Mouse (Mus musculus): ENCODE measurements around the gene Hmga2. TPM values are rescaled to one million over a fixed set of nuclear protein-coding genes. Genes with fewer than 3 reads are reported as not detected.
A peak's percentile ranks its signal among the peaks of the same experiment; 100 is the strongest.

The Hmga2 gene
- total and polyA plus RNA-seq, 3 experiments, result 0.15 TPM; not detected in 2

DNA sequence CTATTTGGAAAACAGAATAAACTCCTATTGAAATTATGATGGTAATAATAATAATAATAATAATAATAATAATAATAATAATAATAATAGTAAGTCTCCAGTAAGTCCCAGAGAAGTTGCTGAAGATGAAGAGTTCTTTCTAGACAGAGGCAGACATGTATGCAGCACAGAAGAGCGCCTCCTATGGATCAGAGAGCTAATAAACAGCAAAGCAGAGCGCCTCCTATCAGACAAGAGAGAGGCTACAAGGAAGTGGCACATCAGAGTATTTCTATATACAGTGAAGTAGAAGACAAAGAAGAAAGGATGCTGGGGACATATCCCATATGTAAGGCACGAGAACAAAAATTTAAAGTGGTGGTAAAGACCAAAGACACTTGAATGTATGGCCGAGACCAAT lies 70.9 kb downstream of the Hmga2 start:
- no peaks in the 10 kb centered on the region for H3K4me1 ChIP-seq (ENCODE audit: control insufficient read depth in 1 of 2, insufficient read depth in 2 of 2, low read length in 2 of 2)
- H3K4me3 ChIP-seq (ENCODE audit: control insufficient read depth in 1 of 2, insufficient read depth in 1 of 2, low read depth in 2 of 2, low read length in 2 of 2), result no peak overlapping the region
- no peak overlapping the region for H3K27ac ChIP-seq (ENCODE audit: control insufficient read depth, low read depth, low read length)
- no peaks in the 10 kb centered on the region for H3K27me3 ChIP-seq (ENCODE audit: control insufficient read depth in 1 of 2, insufficient read depth in 2 of 2, low read length in 2 of 2)
- DNase-seq (ENCODE audit: low read depth, low spot score), result no peak
- H3K9me3 ChIP-seq (replicated peaks; ENCODE audit: insufficient read depth, low read length), result no peaks in the 10 kb centered on the region
- TF ChIP-seq CTCF (IDR thresholded peaks at IDR 0.05 in 2 of 3, conservative IDR thresholded peaks at IDR 0.05 in 1 of 3; ENCODE audit: control insufficient read depth in 1 of 3, insufficient read depth in 1 of 3, low read depth in 2 of 3, low read length in 3 of 3, poor library complexity in 1 of 3, severe bottlenecking in 1 of 3) (peak in 2 of 3 experiments; percentile 5 to 60; a peak in 2 of 6 replicates), POLR2AphosphoS2 (IDR thresholded peaks at IDR 0.05; ENCODE audit: low read length) (no peak), ZMIZ1 (IDR thresholded peaks at IDR 0.05; ENCODE audit: low read depth, low read length) (no peak), TAL1 (IDR thresholded peaks at IDR 0.05; ENCODE audit: low read length) (no peak), HCFC1 (IDR thresholded peaks at IDR 0.05; ENCODE audit: low read depth, low read length) (no peak), MXI1 (IDR thresholded peaks at IDR 0.05; ENCODE audit: low read depth, low read length) (no peak), NELFE (IDR thresholded peaks at IDR 0.05; ENCODE audit: low read depth, low read length) (no peak), BHLHE40 (IDR thresholded peaks at IDR 0.05; ENCODE audit: borderline replicate concordance, low read depth, low read length) (no peak)
- no peaks in the 10 kb centered on the region for H3K36me3 ChIP-seq (ENCODE audit: control insufficient read depth in 1 of 2, insufficient read depth in 2 of 2, low read length in 2 of 2)
- H3K9ac ChIP-seq (ENCODE audit: control insufficient read depth, low read depth, low read length, poor library complexity, severe bottlenecking), result no peak overlapping the region
- no peaks in the 10 kb centered on the region for H3K79me2 ChIP-seq (ENCODE audit: control insufficient read depth, insufficient read depth, low read length, poor library complexity)

DNA sequence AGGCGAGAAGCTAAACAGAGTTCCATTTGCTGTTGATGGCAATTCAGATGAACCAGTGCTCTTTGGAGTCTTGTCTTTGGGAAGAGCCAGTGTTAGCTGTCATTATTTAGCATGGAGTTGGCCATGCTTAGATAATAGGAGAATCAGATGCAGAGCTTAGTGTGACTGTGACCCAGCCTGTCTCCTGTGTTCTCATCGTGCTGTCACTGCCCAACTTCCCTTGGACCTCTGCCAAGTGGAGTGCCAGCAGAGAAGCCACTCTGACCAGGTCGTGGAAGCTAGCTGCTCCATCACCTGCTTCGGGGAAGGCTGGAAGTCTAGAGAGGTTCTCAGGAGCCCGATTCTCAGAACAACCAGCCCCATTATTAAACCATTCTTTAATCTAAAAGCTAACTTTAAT lies 73.3 kb downstream of the Hmga2 start:
- Histone ChIP-seq H3K27ac (ENCODE audit: control insufficient read depth, low read depth, low read length) (no peak overlapping the region), H3K4me1 (ENCODE audit: control insufficient read depth in 1 of 2, insufficient read depth in 2 of 2, low read length in 2 of 2) (no peaks in the 10 kb centered on the region), H3K9ac (ENCODE audit: control insufficient read depth, low read depth, low read length, poor library complexity, severe bottlenecking) (no peak overlapping the region), H3K27me3 (ENCODE audit: control insufficient read depth in 1 of 2, insufficient read depth in 2 of 2, low read length in 2 of 2) (no peaks in the 10 kb centered on the region), H3K4me3 (ENCODE audit: control insufficient read depth in 1 of 2, insufficient read depth in 1 of 2, low read depth in 2 of 2, low read length in 2 of 2) (no peak overlapping the region), H3K79me2 (ENCODE audit: control insufficient read depth, insufficient read depth, low read length, poor library complexity) (no peaks in the 10 kb centered on the region), H3K36me3 (ENCODE audit: control insufficient read depth in 1 of 2, insufficient read depth in 2 of 2, low read length in 2 of 2) (no peaks in the 10 kb centered on the region), H3K9me3 (replicated peaks; ENCODE audit: insufficient read depth, low read length) (no peaks in the 10 kb centered on the region)
- no peak for TF ChIP-seq POLR2AphosphoS2 (IDR thresholded peaks at IDR 0.05; ENCODE audit: low read length)
- no peak for TF ChIP-seq ZKSCAN1 (IDR thresholded peaks at IDR 0.05; ENCODE audit: low read depth, low read length)
- no peak for TF ChIP-seq RCOR1 (IDR thresholded peaks at IDR 0.05; ENCODE audit: low read depth, low read length)
- TF ChIP-seq TBP (IDR thresholded peaks at IDR 0.05; ENCODE audit: low read depth, low read length), result no peak
- DNase-seq (ENCODE audit: low read depth, low spot score), result no peak

DNA sequence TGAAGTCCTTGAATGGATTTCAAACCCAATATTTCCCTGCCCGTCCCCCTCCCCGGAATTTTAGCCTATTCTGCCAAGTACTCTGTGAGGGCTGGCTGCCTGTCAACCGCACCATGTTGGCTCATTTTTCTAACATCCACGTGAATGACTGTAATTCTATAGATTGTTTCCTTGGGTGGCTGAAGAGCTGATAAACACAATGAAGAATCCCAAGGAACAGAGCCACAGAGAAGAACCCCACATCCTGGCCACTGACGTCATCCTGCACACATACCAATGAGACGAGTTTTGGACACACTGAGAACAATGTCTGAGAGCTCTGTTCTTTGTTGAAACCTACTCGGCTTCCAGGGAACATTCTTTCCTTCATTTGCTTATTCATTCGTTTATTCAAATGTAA lies 74.5 kb downstream of the Hmga2 start:
- Histone ChIP-seq H3K27ac (ENCODE audit: control insufficient read depth, low read depth, low read length) (no peak overlapping the region), H3K36me3 (ENCODE audit: control insufficient read depth in 1 of 2, insufficient read depth in 2 of 2, low read length in 2 of 2) (no peaks in the 10 kb centered on the region), H3K9ac (ENCODE audit: control insufficient read depth, low read depth, low read length, poor library complexity, severe bottlenecking) (no peak overlapping the region), H3K9me3 (replicated peaks; ENCODE audit: insufficient read depth, low read length) (no peaks in the 10 kb centered on the region), H3K4me3 (ENCODE audit: control insufficient read depth in 1 of 2, insufficient read depth in 1 of 2, low read depth in 2 of 2, low read length in 2 of 2) (no peak overlapping the region), H3K79me2 (ENCODE audit: control insufficient read depth, insufficient read depth, low read length, poor library complexity) (no peaks in the 10 kb centered on the region), H3K27me3 (ENCODE audit: control insufficient read depth in 1 of 2, insufficient read depth in 2 of 2, low read length in 2 of 2) (no peaks in the 10 kb centered on the region), H3K4me1 (ENCODE audit: control insufficient read depth in 1 of 2, insufficient read depth in 2 of 2, low read length in 2 of 2) (no peaks in the 10 kb centered on the region)
- no peak for TF ChIP-seq MEF2A (IDR thresholded peaks at IDR 0.05; ENCODE audit: extremely low read depth, insufficient replicate concordance, low read depth, low read length, poor library complexity, severe bottlenecking)
- TF ChIP-seq ZNF384 (IDR thresholded peaks at IDR 0.05; ENCODE audit: low read depth, low read length), result no peak
- no peak for TF ChIP-seq USF1 (IDR thresholded peaks at IDR 0.05; ENCODE audit: low read depth, low read length)
- TF ChIP-seq RAD21 (IDR thresholded peaks at IDR 0.05; ENCODE audit: low read depth, low read length), result no peak
- no peak for TF ChIP-seq TCF12 (IDR thresholded peaks at IDR 0.05; ENCODE audit: low read depth, low read length)
- TF ChIP-seq POLR2A (IDR thresholded peaks at IDR 0.05; ENCODE audit: control insufficient read depth in 1 of 2, insufficient read depth in 1 of 2, low read depth in 1 of 2, low read length in 2 of 2, poor library complexity in 1 of 2), result no peak
- TF ChIP-seq USF2 (IDR thresholded peaks at IDR 0.05; ENCODE audit: borderline replicate concordance in 1 of 2, insufficient read depth in 1 of 2, low read depth in 1 of 2, low read length in 2 of 2), result no peak
- TF ChIP-seq JUND (IDR thresholded peaks at IDR 0.05; ENCODE audit: low read depth, low read length), result no peak
- TF ChIP-seq MAZ (IDR thresholded peaks at IDR 0.05; ENCODE audit: low read depth, low read length), result no peak
- no peak for TF ChIP-seq E2F4 (IDR thresholded peaks at IDR 0.05; ENCODE audit: borderline replicate concordance, low read depth, low read length)
- DNase-seq (ENCODE audit: low read depth, low spot score), result no peak
